Mouse (Mus musculus) left cerebral cortex, adult 18-20 months (tissue): ENCODE data around the gene Bpifb4. TPM values are rescaled to one million over a fixed set of nuclear protein-coding genes. Genes with fewer than 3 reads are reported as not detected.
A peak's percentile ranks its signal among the peaks of the same experiment; 100 is the strongest.

Experiments
- DNase-seq, 2 experiments: peaks; one replicate each; pipeline ENCODE4 v3.0.0; 2021 to 2022; ENCODE audit warnings: low spot score in 2 of 2, mixed read lengths in 1 of 2
- long read RNA-seq, 2 experiments: library from polyadenylated mRNA; stranded (forward); transcript quantifications; one replicate each; pipeline ENCODE4 v2.0.0; 2021
- total RNA-seq, 2 experiments: library from RNA; stranded (reverse); gene quantifications; 2 replicates each; pipeline ENCODE4 v1.2.3; 2021

Gene Bpifb4
- total RNA-seq: not detected
- long read RNA-seq, experiment 1: 0 reads
- long read RNA-seq, experiment 2: 0 reads

- DNase-seq: no peak
These were observed at the start of gene Bpifb4 for GRCm38 (mm10) chr2:153937843-153938242. Gene Bpifb4, plus strand, starts transcription at chr2:153938212.

DNA sequence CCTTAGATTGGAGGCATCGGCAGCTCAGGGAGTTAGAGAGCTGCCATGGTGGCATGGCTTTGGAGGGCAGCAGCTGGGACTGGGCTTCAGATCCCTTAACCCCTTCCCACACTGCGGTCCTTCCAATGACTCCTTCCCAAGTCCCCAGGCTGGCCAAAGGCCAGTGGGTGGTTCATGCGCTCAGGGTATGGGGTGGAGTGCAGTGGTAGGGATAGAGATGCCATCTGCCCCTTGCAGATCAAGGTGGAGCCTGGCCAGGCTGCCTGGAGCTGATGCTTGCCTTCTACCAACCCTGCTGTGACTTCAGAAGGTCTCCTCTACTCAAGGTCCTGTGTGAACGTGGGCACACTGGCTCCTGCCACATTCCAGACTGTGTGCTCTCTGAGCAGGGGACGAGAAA lies 38.9 kb upstream of the Bpifb4 start:
- DNase-seq: no peak

DNA sequence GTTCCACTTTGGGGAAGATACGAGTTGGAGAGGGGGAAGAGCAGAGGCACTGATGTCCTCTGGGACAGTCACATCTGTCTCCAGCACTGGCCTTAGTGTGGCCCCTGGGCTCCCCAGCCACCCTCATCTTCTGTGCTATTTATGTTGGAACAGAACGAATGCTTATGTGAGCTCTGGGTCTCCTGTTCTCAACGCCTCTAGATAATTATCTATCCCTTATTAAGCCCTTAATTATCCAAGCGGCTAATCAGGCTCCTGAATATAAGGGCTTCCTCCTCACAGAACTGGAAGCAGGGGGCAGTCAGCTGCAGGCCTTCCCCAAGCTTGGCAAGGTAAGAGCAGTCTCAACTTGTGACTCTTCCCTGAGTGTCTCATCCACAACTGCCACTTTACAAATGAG lies 37.9 kb upstream of the Bpifb4 start, which contains the start of gene Bpifb6:
TSS of gene Bpifb6 (plus strand) at position 301 of the 400 bp plus-strand sequence.
- no peak for DNase-seq

GRCm38 (mm10) chr2:153902726-153903125 lies 35.3 kb upstream of the Bpifb4 start:
- no peak for DNase-seq

DNA sequence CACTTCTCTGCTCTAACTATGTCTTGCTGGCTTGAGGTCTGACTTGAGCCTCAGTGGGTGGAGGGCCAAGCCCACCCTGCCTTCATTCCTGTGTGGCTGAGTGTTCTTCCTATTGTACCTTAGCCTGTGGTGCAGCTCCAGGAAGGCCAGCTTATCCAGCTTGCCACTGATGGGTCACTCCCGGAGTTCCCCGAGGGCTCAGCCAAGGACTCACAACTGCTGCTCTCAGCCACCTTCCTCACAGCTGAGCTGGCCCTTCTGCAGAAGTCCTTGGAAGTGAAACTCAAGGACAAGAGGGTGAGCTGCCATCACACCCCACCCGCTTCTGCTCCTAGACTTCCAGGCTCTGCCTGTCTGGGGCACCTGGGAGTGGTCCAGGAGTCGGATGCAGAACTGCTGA lies 31.4 kb upstream of the Bpifb4 start:
- no peak for DNase-seq

GRCm38 (mm10) chr2:153914151-153914550 lies 23.9 kb upstream of the Bpifb4 start:
- DNase-seq: peak; percentile 5 to 20

- no peak for DNase-seq
These were observed 20.1 kb upstream of the Bpifb4 start, which contains the start of gene Bpifb3 for GRCm38 (mm10) chr2:153917930-153918329. Gene Bpifb3, plus strand, starts transcription at chr2:153918230.

GRCm38 (mm10) chr2:153921246-153921645 lies 16.8 kb upstream of the Bpifb4 start:
- peak; percentile 22 for DNase-seq

DNA sequence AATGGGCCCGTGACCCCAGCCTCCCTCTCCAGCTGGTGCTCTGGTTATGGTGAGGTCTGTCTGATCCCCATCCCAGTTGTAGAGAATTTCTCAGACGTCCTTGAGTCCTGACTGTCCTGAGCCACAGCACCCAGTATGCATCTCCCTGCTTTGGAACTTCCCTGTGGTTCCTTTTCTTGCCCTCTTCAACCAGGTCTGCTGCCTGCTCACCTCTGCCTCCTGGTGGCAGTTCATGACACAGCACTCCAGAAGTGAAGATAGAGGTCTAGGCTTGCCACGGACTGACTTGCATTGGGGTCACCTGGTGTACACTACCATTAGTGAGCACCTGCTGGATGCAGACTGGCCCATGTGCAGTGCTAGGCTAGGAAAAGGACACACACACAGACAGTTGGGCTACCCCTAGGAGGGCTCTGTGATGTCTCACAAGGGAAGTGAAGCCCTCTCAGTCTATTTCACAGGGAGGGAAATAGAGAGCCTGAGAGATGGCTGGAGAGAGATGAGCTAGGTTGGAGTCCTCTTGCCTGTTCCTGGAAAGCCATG lies 8.1 kb upstream of the Bpifb4 start:
- DNase-seq: peak; percentile 15 to 53

DNA sequence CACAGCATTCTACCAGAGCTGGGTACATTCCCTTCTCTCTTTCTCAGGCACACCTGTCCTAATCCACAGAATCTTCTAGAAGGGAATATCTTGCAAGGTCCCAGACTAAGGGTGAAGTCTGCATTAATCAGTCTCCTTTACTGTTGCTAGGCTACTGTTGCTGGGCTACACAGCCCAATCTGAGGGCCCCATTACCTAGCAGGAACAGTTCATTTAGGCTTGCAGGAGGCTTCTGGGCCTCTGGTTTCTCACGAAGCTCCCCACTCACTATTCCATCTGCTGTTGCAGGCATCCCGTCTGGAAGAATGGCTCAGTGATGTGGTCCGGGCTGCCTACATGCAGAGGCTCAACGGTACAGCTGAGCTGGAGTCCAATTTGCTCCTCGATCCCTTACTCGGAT lies 6.9 kb upstream of the Bpifb4 start:
- no peak for DNase-seq

DNA sequence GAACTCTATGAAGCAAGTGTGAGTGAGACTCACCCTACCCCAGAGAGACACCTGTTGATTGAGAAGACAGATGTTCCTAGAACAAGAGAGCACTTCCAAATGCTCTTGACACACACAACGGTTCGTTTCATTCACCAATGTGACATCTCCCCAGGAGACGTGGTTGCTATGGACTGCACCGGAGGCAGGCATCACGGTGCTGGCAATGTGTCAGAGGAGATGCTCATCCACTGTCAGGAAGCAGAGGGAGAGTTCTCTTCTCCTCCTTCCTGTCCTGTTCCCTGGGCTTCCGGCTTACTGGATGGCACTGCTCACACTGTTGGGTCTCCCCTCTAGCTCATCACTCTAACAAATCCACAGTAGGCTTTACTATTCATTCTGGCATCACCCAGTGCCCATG lies 4.7 kb upstream of the Bpifb4 start:
- no peak for DNase-seq

GRCm38 (mm10) chr2:153935348-153935747 lies 2.7 kb upstream of the Bpifb4 start:
- no peak for DNase-seq

GRCm38 (mm10) chr2:153943537-153943936 lies 5.5 kb downstream of the Bpifb4 start:
- peak; percentile 56 to 70 for DNase-seq

DNA sequence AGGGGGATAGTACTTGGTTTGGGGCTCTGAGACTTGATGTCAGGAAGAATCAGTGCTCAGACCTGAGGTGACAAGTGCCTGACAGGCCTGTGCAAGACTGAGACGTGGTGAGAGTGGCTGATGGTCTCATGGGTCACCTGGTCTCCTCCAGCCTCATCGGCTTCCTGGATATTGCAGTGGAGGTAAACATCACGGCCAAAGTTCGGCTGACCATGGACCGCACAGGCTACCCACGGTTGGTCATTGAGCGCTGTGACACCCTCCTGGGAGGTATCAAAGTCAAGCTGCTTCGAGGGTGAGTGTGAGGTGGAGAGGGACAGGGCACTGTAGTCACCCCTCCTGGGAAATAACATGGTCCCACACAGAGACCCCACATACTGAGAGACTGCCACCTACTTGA lies 6.6 kb downstream of the Bpifb4 start:
- no peak for DNase-seq

- DNase-seq: peak; percentile 66 to 71
These were observed 14.9 kb downstream of the Bpifb4 start for GRCm38 (mm10) chr2:153952897-153953296.

GRCm38 (mm10) chr2:153953836-153954235 lies 15.8 kb downstream of the Bpifb4 start:
- DNase-seq: no peak

GRCm38 (mm10) chr2:153962821-153963331 lies 24.9 kb downstream of the Bpifb4 start:
- DNase-seq: peak in 1 of 2 experiments; percentile 36

DNA sequence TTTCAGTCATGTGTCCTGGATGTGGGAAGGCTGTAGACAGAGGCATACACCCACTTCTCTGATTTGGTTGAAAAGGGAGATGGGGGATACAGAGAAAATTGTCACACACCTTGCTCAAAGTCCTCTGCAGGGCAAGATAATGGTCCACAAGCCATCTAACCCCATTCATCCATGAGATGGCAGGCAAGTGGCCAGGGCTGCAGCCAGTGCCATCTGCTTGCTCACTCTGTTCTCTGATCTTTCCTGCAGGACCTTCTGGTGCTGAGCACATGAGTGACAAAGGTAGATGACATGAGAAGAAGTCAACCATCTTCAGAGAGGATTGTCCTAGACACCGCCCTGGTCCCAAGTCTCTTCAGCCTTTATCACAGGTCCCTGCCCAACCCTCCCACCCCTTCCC lies 25.3 kb downstream of the Bpifb4 start:
- DNase-seq: peak in 1 of 2 experiments; percentile 9

DNA sequence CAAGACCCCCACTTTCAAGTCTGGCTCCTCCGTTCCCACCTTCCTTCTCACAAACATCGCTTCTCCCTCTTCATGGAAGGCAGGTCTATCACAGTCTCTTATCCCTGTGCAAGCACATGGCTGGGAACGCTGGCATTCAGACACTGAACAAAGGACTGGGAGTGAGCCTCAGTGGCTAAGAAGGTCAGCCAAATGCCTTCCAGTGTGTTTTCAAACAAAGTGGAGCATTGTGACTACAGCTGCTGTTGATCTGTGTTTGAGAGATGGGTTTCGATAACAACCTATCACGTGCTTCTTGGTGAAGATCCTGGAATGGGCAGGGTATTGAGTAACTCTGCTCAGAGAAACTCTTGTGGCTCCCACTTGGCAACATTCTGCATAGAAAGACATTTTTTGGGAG lies 32.2 kb downstream of the Bpifb4 start:
- no peak for DNase-seq

DNA sequence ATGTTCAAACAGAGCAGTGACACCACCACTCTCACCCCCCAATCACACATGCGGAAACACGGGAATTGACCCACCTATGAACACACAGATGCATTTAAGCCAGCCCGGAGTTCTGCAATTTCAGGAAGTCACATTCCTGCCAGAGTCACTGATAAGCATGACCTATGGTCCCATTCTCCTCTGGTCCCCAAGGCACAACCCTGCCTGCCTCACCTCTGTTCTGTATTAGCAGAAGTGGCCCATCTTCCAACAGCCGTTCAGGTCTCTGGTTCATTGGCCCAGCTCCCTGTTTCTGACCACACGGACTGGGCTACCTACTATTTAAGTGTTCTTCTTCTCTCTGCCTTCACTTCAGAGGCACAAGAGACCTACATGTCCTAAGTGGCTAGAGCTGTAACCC lies 36.6 kb downstream of the Bpifb4 start, which contains the start of gene Bpifa6:
TSS of gene Bpifa6 (plus strand) at position 364 of the 400 bp plus-strand sequence.
- DNase-seq: no peak

DNA sequence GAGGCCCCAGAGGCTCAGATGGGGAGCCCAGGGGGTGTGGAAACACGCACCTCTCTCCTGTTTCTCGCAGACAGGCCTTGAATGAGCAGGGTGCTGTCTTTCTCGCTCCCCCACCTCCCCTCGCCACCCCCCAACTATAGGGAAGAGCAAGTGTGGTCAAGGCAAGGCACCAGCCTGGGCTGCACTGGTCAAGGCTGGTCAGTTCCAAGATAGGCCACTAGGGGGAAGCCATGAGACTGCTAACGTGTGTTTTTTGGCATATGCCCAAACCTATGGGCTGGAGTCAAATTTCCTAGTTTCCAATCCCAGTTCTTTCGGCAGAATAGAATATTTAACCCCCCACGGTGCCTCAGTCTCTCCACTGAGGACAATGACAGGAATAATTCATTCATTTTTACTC lies 57.8 kb downstream of the Bpifb4 start:
- peak; percentile 68 to 86 for DNase-seq

DNA sequence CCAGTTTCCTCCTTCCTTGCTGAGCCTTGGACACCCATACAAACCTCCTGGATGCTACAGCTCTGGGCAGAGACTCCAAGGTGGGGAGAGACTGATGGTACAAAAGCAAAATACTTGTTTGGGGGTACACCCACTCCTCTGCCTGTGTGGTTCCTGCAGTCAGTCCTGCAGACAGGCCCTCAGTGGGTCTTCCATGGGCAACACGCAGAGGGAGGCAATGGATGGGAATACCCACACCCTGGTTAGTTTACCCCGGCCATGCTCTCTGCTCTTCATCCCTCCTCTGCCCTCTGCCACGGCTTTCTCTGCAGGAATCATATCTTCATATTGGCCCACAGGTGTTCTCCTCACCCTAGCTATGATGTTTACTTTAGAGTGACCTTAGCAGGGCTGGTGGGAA lies 62.5 kb downstream of the Bpifb4 start:
- no peak for DNase-seq

DNA sequence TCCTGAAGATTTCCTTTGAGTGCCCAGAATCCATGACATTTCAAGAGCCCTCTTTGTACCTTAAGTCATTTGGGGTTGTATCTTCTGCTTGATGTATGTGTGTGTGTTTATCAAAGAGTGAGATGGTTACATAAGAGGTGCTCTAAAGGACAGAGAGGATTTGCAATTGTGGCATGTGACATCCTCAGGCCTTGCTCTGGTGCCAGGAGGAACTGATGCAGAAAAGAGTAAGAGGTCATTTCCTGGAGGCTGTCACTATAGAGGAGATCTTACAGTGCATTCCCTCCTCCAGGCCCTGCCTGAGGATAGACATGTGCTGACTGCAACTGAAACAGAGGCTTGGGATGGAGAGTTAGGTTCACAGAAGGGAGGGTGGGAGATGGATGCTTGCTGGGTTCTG lies 63.0 kb downstream of the Bpifb4 start:
- no peak for DNase-seq
